Mouse (Mus musculus) CD4-positive helper T cell, adult 2 months (primary cell): ENCODE results near the gene Gm27179.
"Not testable (repeated sequence)": the region's sequence is repeated elsewhere in the genome, so short reads cannot be mapped to it uniquely, and the experiment has no call there.

Source experiments
- DNase-seq: peaks from one replicate; pipeline ENCODE4 v3.0.0-alpha.2; 2012; ENCODE audit warnings: low read depth, missing footprints, low spot score

Gene Gm27179

DNA sequence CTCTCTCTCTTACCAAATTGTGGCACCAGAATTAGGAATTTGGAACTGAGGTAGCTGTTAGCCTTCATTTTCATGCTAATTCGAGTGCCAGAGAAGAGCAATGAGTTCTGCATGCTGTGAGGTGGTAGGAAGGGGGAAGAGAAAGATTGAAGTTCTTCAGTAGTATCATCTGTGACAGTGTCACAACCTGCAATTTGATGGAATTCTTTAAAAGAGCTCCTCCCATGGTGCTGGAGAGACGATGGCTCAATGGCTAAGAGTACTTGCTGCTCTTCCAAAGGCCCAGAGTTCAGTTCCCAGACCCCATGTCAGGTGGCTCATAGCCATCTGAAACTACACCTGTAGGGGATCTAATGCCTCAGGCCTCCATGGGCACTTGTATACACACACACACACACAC lies at the start of gene Gm27179:
TSS of gene Gm27179 (minus strand) at position 101 of the 400 bp plus-strand sequence.
- DNase-seq: not testable (repeated sequence)

DNA sequence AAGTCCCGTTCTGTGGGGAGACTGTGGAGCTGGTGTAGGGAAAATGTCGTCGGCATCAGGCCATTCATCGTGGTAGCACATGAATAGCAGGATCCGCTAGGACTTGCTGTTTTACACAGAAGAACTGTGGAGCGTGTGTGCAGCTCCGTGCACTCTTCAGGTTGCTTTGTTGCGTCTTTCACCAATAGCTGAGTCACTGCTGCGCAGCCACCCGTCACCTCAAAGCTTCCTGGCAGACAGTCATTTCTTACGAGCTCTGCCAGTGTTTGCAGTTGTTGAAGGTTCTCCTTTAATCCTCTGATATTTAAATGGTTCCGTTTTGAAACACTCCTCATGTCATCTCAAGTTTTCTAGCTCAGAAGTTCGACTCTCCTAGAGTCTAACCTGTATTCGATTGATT lies 45.2 kb upstream of the Gm27179 start:
- not testable (repeated sequence) for DNase-seq

DNA sequence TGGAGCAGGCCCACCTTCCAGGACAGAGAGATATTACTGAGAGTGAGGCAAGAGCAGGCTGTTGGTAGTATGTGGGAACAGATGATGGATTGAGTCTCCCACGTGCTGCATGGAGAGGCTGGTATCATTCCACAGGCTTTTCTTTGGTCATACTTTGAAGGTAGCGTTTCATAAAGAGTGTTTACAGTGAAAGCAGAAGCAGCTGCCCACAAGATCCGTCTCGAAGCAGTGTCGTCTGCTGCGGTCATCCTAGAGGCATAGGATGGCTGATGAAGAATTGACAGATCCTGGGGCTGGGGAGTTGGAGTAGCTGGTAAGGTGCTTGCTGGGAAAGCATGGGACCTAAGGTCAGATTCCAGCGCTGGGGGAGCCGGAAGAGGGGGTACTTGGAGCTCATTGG lies 44.5 kb upstream of the Gm27179 start:
- not testable (repeated sequence) for DNase-seq

DNA sequence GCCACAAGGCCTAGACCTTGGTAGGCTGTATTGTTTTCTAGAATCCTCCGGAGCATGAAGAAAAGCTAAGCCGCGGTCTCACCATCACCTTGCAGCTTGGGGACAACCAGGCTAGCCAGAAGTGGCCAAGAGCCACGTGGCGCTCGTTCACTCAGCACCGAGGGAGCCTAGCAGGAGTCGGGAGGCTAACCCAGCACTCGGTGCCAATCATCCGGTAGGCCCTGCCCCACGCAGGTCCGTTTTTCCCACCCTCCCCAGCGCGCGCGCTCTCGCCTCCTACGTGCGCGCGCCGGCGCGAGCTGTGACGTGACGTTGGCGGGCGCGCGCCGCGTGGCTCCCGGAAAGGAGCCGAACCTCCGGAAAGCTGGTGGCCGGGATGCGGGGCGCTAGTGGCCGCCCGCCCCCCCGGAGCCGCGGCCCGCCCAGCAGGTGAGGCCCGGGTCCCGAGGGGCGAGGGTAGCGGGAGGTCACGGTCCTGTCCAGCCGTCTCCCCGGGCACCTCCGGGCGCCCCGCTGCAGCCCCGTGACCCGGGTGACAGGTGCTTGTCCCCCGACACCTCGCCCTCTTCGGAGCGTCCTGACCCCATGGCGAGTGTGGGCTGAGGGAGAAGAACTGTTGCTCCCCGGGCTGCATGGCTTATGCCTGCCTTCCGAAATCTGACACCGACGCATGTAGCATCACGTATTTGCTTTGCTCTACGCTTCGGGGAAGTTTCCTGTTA lies 42.9 kb upstream of the Gm27179 start, which contains the start of gene Entpd4b:
TSS of gene Entpd4b (plus strand) at position 315 of the 722 bp plus-strand sequence.
- not testable (repeated sequence) for DNase-seq

DNA sequence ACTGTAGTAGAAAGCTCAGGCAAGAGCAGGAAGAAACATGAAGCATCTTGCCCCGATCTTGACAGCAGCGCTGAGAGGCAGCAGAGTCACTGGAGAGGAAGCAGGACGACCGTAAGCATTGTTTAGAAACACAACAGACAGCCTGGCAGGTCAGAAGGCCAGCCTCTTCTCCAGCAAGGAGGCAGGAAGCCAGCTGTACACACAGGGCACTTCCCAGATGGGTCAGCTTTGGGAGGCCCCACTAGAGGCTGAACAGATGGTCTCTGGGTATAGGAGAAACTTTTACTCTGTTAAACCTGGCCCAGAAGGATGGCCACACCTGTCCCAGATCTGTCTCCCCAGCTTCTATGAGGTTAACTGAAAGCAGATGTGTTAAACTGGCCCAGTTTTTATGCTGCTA lies 35.0 kb upstream of the Gm27179 start:
- DNase-seq: not testable (repeated sequence)

DNA sequence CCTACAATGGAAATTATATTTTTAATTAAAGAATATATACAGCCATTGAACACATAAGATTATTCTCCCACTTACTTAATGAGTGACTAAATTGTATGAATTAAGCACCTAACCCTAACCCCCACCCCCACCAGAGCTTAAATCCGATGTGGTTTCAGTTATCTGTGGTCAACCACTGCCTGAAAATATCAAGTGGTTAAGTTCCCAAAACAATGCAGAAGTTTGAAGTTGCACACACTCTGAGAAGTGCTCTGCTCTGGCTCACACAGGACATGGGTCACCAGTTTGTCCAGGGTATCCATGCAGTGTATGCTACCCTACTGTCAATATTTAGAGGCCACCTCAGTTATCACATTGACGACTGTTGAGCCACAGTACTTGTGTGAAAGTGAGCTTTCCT lies 32.7 kb upstream of the Gm27179 start:
- DNase-seq: not testable (repeated sequence)

DNA sequence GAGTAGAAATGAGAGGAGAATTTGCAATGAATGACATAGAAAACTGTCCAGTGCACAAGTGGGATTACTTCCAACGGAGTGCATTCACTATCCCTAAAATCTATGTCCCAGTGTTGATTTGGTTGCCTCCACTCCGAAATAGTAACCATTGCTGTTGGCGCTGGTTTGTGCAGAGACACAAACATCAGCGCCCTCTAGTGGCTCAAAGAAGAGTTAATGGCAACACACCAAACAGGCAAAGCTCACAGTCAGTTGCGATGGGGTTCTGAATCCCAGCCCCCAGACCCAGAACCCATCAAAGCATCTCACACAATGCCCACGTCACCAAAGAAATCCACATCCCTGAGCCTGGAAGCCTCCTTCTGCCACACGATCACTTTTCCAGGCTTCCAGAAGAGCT lies 31.7 kb upstream of the Gm27179 start:
- DNase-seq: not testable (repeated sequence)

DNA sequence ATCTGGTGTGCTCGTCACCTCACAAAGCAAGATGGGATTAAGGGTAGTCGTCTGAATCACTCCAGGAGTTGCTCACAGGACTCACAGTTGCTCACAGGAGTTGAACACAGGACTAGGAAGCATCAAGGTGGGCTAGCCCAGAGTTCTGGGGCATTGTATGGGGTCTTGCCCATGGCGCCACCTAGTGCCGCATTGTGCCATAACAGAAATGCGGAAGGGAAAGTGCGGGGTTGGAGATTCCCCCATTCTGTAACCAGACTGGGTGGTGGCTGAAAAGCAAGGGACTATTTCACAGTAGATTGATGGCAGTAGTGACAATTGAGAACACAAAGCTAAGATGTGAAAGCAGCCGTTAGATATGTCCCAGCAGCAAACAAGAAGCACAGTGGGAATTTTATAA lies 30.3 kb upstream of the Gm27179 start:
- not testable (repeated sequence) for DNase-seq

DNA sequence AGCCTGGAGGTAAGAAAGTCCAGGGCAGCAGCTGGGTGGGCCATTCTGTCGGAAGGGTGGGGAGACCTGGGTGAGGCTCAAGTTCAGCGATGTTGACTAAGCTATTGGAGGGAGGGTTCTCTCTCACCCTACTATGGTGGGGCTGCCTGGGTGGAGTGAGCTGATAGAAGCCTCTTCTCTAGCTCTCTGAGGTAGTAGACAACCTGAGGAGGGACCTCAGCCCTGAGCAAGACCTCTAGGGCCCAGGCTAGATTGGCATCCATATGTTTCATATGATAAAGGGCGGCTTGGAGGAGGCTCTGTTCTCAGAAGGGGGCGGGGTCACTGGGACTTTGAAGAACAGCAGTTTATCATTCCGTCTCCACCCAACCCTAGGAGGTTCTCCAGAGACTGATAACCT lies 27.8 kb upstream of the Gm27179 start:
- not testable (repeated sequence) for DNase-seq

DNA sequence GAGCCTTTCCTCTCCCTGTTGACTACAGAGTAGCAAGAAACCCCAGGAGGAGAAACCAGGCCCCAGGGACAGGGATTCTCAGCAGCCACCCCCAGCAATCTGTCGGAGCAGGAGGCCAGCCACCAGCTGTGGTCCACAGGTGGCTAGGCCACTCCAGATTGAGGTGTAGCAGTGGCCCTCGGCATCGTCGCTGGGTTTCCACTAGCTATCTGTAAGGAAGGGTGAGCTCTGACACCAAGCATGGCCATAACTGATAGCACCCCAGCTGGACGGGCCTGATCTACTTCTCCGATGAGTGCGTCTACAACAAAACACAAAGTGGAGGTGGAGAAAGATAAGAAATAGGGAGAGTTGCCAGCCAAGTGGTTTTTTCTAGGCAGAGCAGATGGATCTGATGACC lies 24.2 kb upstream of the Gm27179 start:
- not testable (repeated sequence) for DNase-seq

DNA sequence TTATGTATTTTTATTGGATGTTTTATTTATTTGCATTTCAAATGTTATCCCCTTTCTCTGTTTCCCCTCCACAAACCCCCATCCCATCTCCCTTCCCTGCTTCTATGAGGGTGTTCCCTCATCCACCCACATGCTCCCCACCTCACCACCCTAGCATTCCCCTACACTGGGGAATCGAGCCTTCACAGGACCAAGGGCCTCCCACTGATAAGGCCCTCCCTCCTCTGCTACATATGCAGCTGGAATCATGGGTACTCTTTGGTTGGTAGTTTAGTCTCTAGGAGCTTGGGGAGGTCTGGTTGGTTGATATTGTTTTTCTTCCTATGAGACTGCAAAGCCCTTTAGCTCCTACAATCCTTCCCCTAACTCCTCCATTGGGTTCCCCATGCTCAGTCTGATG lies 13.9 kb upstream of the Gm27179 start:
- not testable (repeated sequence) for DNase-seq

DNA sequence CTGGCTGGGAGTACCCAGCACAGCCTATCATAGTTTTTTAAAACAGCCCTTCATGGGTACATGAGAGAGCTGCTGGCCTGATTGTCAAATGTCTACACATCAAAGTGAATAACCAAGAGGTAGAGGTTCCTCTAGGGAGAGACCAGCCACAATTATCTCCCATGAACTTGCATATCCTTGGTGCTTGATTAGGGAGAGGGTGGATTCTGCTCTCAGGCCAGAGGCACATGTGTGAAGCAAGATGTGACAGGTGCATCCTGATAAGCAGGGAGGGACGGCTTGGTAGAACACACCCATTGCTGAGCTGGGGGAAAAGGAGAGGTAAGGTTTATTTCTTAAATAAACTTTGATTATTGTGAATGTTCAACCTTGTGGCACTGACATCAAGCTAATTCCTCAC lies 10.7 kb upstream of the Gm27179 start:
- DNase-seq: not testable (repeated sequence)

DNA sequence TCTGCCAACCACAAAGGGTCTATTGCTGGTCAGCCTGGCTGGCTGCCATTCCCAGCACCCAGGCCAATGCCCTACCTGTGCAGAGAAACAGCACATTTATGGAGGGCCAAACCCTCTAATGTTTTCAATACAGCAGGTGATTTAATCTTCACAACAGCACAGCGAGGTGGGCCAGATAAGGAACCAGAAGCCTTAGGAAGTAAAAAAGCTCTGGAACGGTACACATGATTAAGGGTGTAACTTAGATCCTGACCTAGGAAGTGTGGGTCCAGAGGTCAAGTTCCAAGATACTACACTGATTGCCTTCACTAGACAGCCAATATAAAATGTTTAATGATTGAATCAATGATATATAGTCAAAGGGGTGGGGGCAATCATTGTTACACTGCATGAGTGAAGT lies 8.5 kb upstream of the Gm27179 start:
- DNase-seq: not testable (repeated sequence)

DNA sequence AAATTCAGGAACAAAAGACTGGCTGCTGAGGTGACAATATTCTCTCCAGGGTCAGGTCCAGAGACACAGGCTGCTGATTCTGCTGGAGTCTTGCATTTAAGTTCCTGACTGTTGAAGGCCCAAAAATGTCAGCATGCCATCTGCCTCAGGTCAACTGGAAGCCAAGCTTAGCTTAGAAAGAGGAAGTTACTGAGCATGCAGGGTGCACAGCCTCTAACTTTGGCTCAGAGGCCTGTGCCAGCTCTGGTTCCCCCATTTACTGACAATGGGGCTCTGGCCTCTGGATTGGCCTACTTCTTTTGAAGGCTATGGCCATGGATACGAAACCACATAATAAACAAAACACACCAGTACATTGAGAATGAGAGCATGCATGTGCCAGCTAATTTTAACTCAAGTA lies 5.3 kb downstream of the Gm27179 start:
- DNase-seq: not testable (repeated sequence)

DNA sequence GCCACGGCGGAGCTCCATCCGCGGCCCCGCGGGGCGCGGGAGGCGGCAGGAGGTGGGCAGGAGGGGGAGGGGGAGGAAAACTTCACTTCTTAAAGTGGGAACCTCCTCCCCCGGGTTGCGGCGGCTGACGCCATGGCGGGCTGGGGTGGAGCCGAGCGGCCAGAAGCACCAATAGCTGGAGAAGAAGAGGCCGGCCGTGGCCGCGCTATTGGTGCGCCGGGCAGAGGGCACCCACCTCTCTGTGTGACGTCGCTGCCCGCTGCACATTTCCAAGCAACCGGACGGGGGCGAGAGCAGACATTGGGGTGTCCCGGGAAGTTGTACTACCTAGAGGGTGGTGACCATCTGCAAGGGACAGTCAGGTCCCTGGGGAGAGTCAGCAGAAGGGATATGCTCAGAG lies 9.2 kb downstream of the Gm27179 start, which contains the start of gene Gm16867:
TSS of gene Gm16867 (minus strand) at position 189 of the 400 bp plus-strand sequence.
- DNase-seq: not testable (repeated sequence)

DNA sequence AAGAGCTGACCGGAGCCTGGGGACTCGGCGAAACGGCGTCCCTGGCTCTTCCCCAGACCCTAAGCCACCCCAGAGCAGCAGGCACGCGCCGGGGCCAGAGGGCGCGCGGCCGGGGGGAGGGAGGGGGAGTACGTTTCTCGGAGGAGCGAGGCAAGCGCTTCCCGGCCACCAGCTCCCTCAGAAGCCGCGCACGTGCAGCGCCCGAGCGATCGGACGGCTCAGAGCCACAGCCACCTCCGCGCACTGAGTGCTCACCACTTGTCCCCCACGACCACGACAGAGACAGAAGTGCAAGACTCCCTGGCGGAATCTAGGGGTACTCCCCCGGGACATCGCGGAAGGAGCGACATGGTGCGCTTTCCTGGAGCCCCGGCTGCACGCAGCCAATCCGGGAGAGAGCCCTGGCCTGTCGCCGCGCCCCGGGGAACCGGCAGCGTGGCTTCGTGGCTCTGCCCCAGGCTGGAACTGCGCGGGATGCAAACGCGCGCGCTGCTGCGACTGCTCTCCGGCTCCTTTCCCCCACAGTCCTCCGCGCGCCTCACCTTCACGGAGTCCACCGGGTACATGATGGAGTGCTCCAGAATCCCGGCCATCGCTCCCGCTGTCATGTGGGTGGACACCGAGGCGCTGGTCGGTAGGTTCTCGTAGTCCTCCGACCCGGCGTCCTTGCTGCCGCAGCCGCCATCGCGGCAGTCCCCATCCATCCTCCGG lies 9.8 kb downstream of the Gm27179 start:
- not testable (repeated sequence) for DNase-seq

DNA sequence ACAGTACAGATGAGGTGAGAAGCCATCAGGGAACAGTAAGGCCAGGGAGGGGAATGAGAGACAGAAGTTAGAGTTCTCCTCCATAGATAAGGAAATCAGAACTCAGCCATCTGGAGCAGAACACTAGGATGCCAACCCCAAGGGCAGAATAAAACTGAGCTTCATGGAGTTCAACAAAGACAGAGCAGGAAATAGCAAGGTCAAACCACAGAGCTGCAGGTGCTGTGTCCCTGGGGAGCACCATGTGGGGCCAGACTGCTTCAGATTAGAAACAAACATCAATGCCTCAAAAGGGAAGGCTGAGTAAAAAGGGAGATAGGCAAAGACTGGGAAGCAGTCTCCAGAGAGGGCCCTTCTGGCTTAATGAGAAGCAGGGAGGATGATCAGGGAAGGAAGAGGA lies 16.1 kb downstream of the Gm27179 start:
- not testable (repeated sequence) for DNase-seq

DNA sequence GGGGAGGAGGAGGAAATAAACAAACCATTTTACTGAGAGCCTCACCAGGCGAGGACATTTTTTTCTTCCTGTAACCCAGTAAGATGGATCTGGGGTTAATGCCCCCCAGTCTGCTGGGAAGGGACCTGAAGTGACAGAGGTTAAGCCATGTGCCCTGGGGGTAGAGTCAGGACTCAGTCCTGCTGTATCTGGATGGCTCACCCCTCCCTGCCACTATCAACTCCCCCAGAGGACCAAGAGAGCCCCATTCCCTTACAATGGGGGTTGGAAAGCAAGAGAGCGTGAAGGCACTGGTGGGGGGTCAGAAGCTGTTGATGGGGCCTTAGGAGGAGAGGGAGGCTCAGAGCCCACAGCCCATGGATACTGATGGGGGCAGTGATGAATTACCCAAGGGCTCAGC lies 17.4 kb downstream of the Gm27179 start:
- not testable (repeated sequence) for DNase-seq

DNA sequence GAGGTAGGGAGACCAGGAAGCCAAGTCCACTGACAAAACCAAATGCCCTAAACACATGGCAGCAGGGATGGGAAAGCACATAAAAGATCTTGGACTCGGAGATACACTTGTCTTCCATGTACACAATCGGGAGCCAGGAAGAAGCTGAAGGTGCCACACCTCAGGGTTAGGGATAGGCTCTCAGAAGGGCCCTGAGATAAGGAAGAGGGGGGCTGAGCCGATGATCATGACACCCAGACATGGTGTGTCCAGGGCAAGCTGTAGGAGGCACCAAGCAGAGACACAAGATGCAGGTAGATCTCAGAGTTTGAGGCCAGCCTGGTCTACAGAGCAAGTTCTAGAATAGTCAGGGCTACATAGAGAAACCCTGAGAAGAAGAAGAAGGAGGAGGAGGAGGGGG lies 17.8 kb downstream of the Gm27179 start:
- DNase-seq: not testable (repeated sequence)

DNA sequence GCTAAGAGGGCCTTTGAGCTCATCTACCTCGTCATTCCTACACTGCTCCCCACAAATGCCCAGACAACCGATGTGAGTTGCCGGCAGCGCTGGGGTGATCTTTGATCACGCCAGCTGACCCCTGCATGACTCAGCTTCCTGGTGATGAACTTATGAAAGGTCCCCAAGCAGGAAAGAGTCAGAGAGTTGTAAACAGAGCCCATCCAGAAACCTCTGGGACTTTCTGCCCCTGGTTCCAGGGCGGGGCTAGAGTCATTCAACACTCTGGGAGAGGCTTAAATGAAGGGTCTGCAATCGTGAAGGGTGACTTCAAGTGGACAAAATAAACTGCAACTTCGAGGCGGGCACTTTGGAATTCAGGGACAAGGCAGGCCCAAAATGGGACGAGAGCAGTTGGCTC lies 24.3 kb downstream of the Gm27179 start:
- not testable (repeated sequence) for DNase-seq

DNA sequence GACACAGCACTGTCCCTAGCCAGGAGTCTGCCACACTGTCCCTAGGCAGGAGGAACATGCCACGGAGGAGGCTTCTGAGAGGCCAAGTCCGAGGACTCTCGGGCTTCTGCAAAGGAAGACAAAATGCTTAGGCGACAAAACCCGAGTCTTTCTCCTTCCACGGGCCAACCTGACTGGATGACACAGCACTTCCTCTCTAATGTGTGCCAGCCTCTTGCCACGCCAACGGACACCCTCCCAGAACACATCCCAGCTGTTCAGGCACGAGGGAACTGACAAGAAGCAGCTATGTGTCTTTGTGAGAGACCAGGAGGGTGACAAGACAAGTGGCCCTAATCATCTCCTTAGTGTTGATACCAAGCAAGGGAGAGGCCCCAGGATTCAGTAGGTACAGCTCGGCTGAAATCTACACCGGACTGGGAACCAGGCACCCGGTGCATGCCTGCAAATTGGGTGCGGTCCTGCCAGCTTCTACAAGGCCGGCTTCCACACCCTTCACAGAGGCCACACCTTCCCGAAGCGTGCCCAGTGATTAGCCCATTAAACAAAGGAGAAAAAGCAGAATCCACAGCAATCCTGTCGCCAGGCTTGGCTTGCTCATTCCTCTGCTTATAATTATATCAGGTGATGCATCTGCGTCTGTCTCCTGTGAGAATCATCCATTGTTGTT lies 26.7 kb downstream of the Gm27179 start:
- not testable (repeated sequence) for DNase-seq
